Mouse (Mus musculus) limb, embryonic 12.5 days (tissue): ENCODE measurements around the gene Smim22. TPM values are rescaled to one million over a fixed set of nuclear protein-coding genes. Genes with fewer than 3 reads are reported as not detected.

Experiments used
- ATAC-seq: fragments of 200-750 bp; cut with Nextera tagmentation; 2 replicates; pipeline ENCODE4 v1.8.0; 2017; ENCODE audit warnings: low read depth, moderate TSS enrichment; ENCODE audit not compliant: insufficient number of reproducible peaks, insufficient read depth, low FRiP score, low TSS enrichment
- H3K27ac ChIP-seq: fragments of 300-500 bp; sonication (generic); 2 replicates; pipeline ENCODE4 v1.5.1; 2016; ENCODE audit warnings: mild to moderate bottlenecking, moderate library complexity
- H3K27me3 ChIP-seq: fragments of 300-500 bp; sonication (generic); 2 replicates; pipeline ENCODE4 v1.6.1; 2016; ENCODE audit warnings: mild to moderate bottlenecking, moderate library complexity
- H3K36me3 ChIP-seq: fragments of 300-500 bp; sonication (generic); 2 replicates; pipeline ENCODE4 v1.6.1; 2016; ENCODE audit warnings: mild to moderate bottlenecking, moderate library complexity
- H3K4me1 ChIP-seq: fragments of 300-500 bp; sonication (generic); replicated peaks from 2 replicates; pipeline ENCODE4 v1.6.1; 2016
- H3K4me2 ChIP-seq: fragments of 300-500 bp; sonication (generic); 2 replicates; pipeline ENCODE4 v1.6.1; 2016; ENCODE audit warnings: mild to moderate bottlenecking, moderate library complexity
- H3K4me3 ChIP-seq: fragments of 300-500 bp; sonication (generic); replicated peaks from 2 replicates; pipeline ENCODE4 v1.5.1; 2016; ENCODE audit warnings: mild to moderate bottlenecking
- H3K9ac ChIP-seq: fragments of 300-500 bp; sonication (generic); replicated peaks from 2 replicates; pipeline ENCODE4 v1.6.1; 2016; ENCODE audit warnings: mild to moderate bottlenecking, moderate library complexity
- H3K9me3 ChIP-seq: fragments of 300-500 bp; sonication (generic); 2 replicates; pipeline ENCODE4 v1.6.1; 2016; ENCODE audit warnings: mild to moderate bottlenecking, moderate library complexity
- WGBS: fragments of 180-500 bp; shearing (Covaris S2); methylation state at CpG from one replicate; pipeline ENCODE4 v1.1.7; 2016; 5-methylcytosine and 5-hydroxymethylcytosine counted together
- polyA plus RNA-seq: library from polyadenylated mRNA; unstranded; fragments of >200 nt; fragmentation: Nextera tagmentation; extraction: Ambion mirVana; gene quantifications from 2 replicates; pipeline ENCODE4 v1.2.1, GENCODE M21; 2016

Smim22 gene
- polyA plus RNA-seq, 1 experiment from 2014 or later: 4.3 TPM

GRCm38 (mm10) chr16:5049182-5049773 lies 42.2 kb downstream of the Smim22 start:
- H3K27me3 ChIP-seq: no peaks in the 10 kb centered on the region
- peak; percentile 69 for ATAC-seq
- H3K4me2 ChIP-seq: peak overlapping the region; percentile 87
- H3K36me3 ChIP-seq: peaks cover 47% of the 10 kb centered on the region
- H3K27ac ChIP-seq: peak overlapping the region; percentile 91
- WGBS: under 1% methylated on average over 38 of the region's 38 CpGs
- no peaks in the 10 kb centered on the region for H3K9me3 ChIP-seq
- peak overlapping the region; percentile 98 for H3K4me3 ChIP-seq
- H3K4me1 ChIP-seq: peaks cover 20% of the 10 kb centered on the region; the same call in 1 of the 2 replicates
- H3K9ac ChIP-seq: peak overlapping the region; percentile 93

GRCm38 (mm10) chr16:5049774-5050234 lies 42.7 kb downstream of the Smim22 start, which contains the start of the genes Glyr1 and Ubn1:
Gene Glyr1 (minus strand): TSS chr16:5049863.
Gene Ubn1 (plus strand): TSS chr16:5050057.
- peaks cover 42% of the 10 kb centered on the region for H3K36me3 ChIP-seq
- peak within 1 kb of the TSS; percentile 93 for H3K9ac ChIP-seq
- H3K27me3 ChIP-seq: no peaks in the 10 kb centered on the region
- WGBS: 1% methylated on average over 54 of the region's 56 CpGs
- H3K4me2 ChIP-seq: peak within 1 kb of the TSS; percentile 87
- H3K9me3 ChIP-seq: no peaks in the 10 kb centered on the region
- ATAC-seq: peak; percentile 99
- peaks cover 20% of the 10 kb centered on the region; the same call in 1 of the 2 replicates for H3K4me1 ChIP-seq
- H3K4me3 ChIP-seq: peak within 1 kb of the TSS; percentile 98
- peak within 1 kb of the TSS; percentile 95 for H3K27ac ChIP-seq

- peaks cover 42% of the 10 kb centered on the region for H3K36me3 ChIP-seq
- peak; percentile 77 for ATAC-seq
- WGBS: under 1% methylated on average over 78 of the region's 78 CpGs
- H3K4me1 ChIP-seq: peaks cover 20% of the 10 kb centered on the region; the same call in 1 of the 2 replicates
- H3K27me3 ChIP-seq: no peaks in the 10 kb centered on the region
- peak overlapping the region; percentile 95 for H3K27ac ChIP-seq
- peak overlapping the region; percentile 82 for H3K4me2 ChIP-seq
- H3K9ac ChIP-seq: peak overlapping the region; percentile 88
- no peaks in the 10 kb centered on the region for H3K9me3 ChIP-seq
- peak overlapping the region; percentile 98 for H3K4me3 ChIP-seq
Observed at GRCm38 (mm10) chr16:5050251-5051110, 43.4 kb downstream of the Smim22 start.

Other genes with a start within 250 kb of the Smim22 start
- 90.1 and 93.3 TPM in 2 replicates for gene Cdip1, start 217.0 kb upstream of the Smim22 start, polyA plus RNA-seq
- 0.46 and 0.58 TPM in 2 replicates for gene 4930562C15Rik, start 171.9 kb upstream of the Smim22 start, polyA plus RNA-seq
- 31.5 and 35.3 TPM in 2 replicates for gene Ubald1, start 127.0 kb upstream of the Smim22 start, polyA plus RNA-seq
- gene Mgrn1, start 121.0 kb upstream of the Smim22 start, polyA plus RNA-seq: 87.1 and 87.5 TPM in 2 replicates
- gene Nudt16l1, start 68.5 kb upstream of the Smim22 start, polyA plus RNA-seq: 168 and 171 TPM in 2 replicates
- 63.0 and 67.6 TPM in 2 replicates for gene Anks3, start 43.1 kb upstream of the Smim22 start, polyA plus RNA-seq
- gene Sept12, start 9.4 kb upstream of the Smim22 start, polyA plus RNA-seq: 0.08 TPM in 1 of 2 replicates, not detected in the other
- 71.5 and 74.3 TPM in 2 replicates for gene Rogdi, start 6.3 kb downstream of the Smim22 start, polyA plus RNA-seq
- 168 and 174 TPM in 2 replicates for gene Glyr1, start 42.6 kb downstream of the Smim22 start, polyA plus RNA-seq
- gene Ubn1, start 42.8 kb downstream of the Smim22 start, polyA plus RNA-seq: 26.8 and 27.0 TPM in 2 replicates
- gene Ppl, start 125.1 kb downstream of the Smim22 start, polyA plus RNA-seq: 3.3 TPM in 2 replicates
- gene Sec14l5, start 139.8 kb downstream of the Smim22 start, polyA plus RNA-seq: 0.04 and 0.05 TPM in 2 replicates
- 14.5 and 14.7 TPM in 2 replicates for gene Nagpa, start 196.7 kb downstream of the Smim22 start, polyA plus RNA-seq
- 1.2 and 1.4 TPM in 2 replicates for gene AU021092, start 215.0 kb downstream of the Smim22 start, polyA plus RNA-seq
- gene Alg1, start 226.3 kb downstream of the Smim22 start, polyA plus RNA-seq: 27.8 and 28.2 TPM in 2 replicates
- gene Eef2kmt, start 248.7 kb downstream of the Smim22 start, polyA plus RNA-seq: 14.3 and 16.8 TPM in 2 replicates